Comparison of ENCODE assay signal across 10 mouse cellular contexts in the genomic region with DNA sequence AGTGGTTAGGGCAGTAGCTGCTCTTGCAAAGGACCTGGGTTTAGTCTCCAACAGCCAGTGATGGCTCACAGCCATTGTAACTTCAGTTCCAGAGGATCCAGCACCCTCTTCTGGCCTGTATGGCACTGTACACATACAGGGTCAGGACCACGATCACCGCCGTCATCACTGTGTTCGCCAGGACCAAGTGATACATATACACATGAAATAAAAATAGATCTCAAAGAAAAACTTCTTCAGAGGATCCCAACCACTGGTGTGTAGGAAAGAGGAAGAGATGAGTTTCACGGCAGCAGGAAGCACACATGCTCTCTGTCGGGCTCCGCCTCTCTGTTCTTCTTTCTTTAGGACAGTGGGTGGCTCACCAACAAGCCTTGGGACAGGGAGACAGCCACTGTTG.
A peak's percentile ranks its signal among the peaks of the same experiment; 100 is the strongest.
DNase-seq lines count a peak whose midpoint lies in the region; ATAC-seq and TF ChIP-seq lines count a peak whose summit lies in the region.
"Had no signal": no experiment of that assay in that cellular context is flagged by ENCODE, and none has a peak within 500 bp of the region (broad histone marks: within the 10 kb centered on the region; RNA-seq: fewer than 3 reads in every experiment).

No protein-coding gene starts in this region.

- no peak overlapping the region for H3K9ac ChIP-seq in kidney, postnatal 0 days (ENCODE audit: low read depth, low read length)
- H3K9ac ChIP-seq: forebrain, embryonic 13.5 days had no signal

- H3K4me2 ChIP-seq in kidney, postnatal 0 days (ENCODE audit: low read length): no peak overlapping the region
- H3K4me2 ChIP-seq: forebrain, embryonic 13.5 days had no signal

- H3K4me1 ChIP-seq in kidney, postnatal 0 days (replicated peaks; ENCODE audit: insufficient read depth, low read length): no peaks in the 10 kb centered on the region; the same call in 1 of the 2 replicates

- no peak for ATAC-seq in kidney, postnatal 0 days (replicated peaks; ENCODE audit: low FRiP score, low read depth)
- peak; percentile 84 for ATAC-seq in common myeloid progenitor, adult 5-6 weeks (replicated peaks; ENCODE audit: low read depth, poor library complexity, severe bottlenecking)
- ATAC-seq: forebrain, embryonic 13.5 days had no signal

- H3K4me3 ChIP-seq in kidney, postnatal 0 days (replicated peaks; ENCODE audit: low read depth, low read length): no peak overlapping the region
- H3K4me3 ChIP-seq: forebrain, embryonic 13.5 days had no signal

- no peak for DNase-seq in kidney, postnatal 0 days (ENCODE audit: low spot score)
- DNase-seq in kidney, adult 8-10 months: no peak
- DNase-seq in 3T3-L1 (ENCODE audit: low read depth, low spot score): peak; percentile 11
- DNase-seq in B cell, adult 2 months: peak; percentile 54 to 64
- no peak for DNase-seq in c-Kit-positive CD71-positive TER-119-positive erythroid progenitor cells, embryonic 14.5 days (ENCODE audit: low spot score)
- DNase-seq in ovary, postnatal 10 days (ENCODE audit: low spot score): no peak
- no peak for DNase-seq in retina, postnatal 1 day
- DNase-seq: kidney, postnatal 10 days had no signal

- H3K27ac ChIP-seq in kidney, postnatal 0 days: no peak overlapping the region
- H3K27ac ChIP-seq: forebrain, embryonic 13.5 days had no signal

- H3K27me3 ChIP-seq in kidney, postnatal 0 days (ENCODE audit: insufficient read depth, low read length): no peaks in the 10 kb centered on the region
- H3K27me3 ChIP-seq: forebrain, embryonic 13.5 days had no signal

- peak; percentile 39; the same call in 1 of the 2 replicates for TF ChIP-seq CTCF in kidney, postnatal 0 days (IDR thresholded peaks at IDR 0.05; ENCODE audit: low read depth)

- H3K36me3 ChIP-seq in kidney, postnatal 0 days (ENCODE audit: insufficient read depth, low read length): peaks cover 38% of the 10 kb centered on the region

- no peaks in the 10 kb centered on the region for H3K9me3 ChIP-seq in kidney, postnatal 0 days (replicated peaks; ENCODE audit: low read length)
- H3K9me3 ChIP-seq: forebrain, embryonic 13.5 days had no signal

- WGBS in kidney, postnatal 0 days: 86% methylated on average over 7 of the region's 7 CpGs

Comparison
In these comparisons a context has a peak if more than half of its experiments do, and no peak if none do; other contexts are left out.
1. DNase-seq: peak in 3T3-L1 (single experiment) and B cell, adult 2 months (2 of 2); none in kidney, postnatal 0 days (single experiment), kidney, adult 8-10 months (0 of 2), c-Kit-positive CD71-positive TER-119-positive erythroid progenitor cells, embryonic 14.5 days (single experiment), ovary, postnatal 10 days (single experiment) and retina, postnatal 1 day (single experiment).